22 mouse cellular contexts compared by ENCODE assay signal in genomic region chr10:81513798-81514197, GRCm38 (mm10). TPM values are rescaled to one million over a fixed set of nuclear protein-coding genes. Genes with fewer than 3 reads are reported as not detected.
DNase-seq lines count a peak whose midpoint lies in the region; ATAC-seq and TF ChIP-seq lines count a peak whose summit lies in the region.
"Had no signal": no experiment of that assay in that cellular context is flagged by ENCODE, and none has a peak within 500 bp of the region (broad histone marks: within the 10 kb centered on the region; RNA-seq: fewer than 3 reads in every experiment).

No protein-coding gene starts in this region.

- intact Hi-C loops in heart, adult 2 months (cut with DNase I), result no loop called here
- intact Hi-C loops in heart, postnatal 14 days (cut with DNase I), result no loop called here

- H3K27me3 ChIP-seq in heart, adult 2 months (ENCODE audit: control insufficient read depth, insufficient read depth, low read length), result no peaks in the 10 kb centered on the region
- H3K27me3 ChIP-seq in liver, embryonic 14.5 days (ENCODE audit: control insufficient read depth, insufficient read depth, low read length), result no peaks in the 10 kb centered on the region
- H3K27me3 ChIP-seq in E14TG2a.4 (ENCODE audit: insufficient read depth, low read length), result peaks cover 28% of the 10 kb centered on the region
- H3K27me3 ChIP-seq: hindbrain, embryonic 15.5 days had no signal

- no peaks in the 10 kb centered on the region for H3K79me2 ChIP-seq in heart, adult 2 months (replicated peaks; ENCODE audit: control insufficient read depth, insufficient read depth, low read length)

- no peak overlapping the region for H3K9ac ChIP-seq in heart, adult 2 months (ENCODE audit: low read depth, low read length)
- no peak overlapping the region for H3K9ac ChIP-seq in liver, embryonic 14.5 days (replicated peaks)
- H3K9ac ChIP-seq: embryonic facial prominence, embryonic 15.5 days; heart, embryonic 12.5 days; hindbrain, embryonic 15.5 days had no signal

- no peaks in the 10 kb centered on the region for H3K36me3 ChIP-seq in heart, adult 2 months (ENCODE audit: control insufficient read depth, insufficient read depth, low read length)
- no peaks in the 10 kb centered on the region; the same call in 1 of the 2 replicates for H3K36me3 ChIP-seq in liver, embryonic 14.5 days (replicated peaks; ENCODE audit: control insufficient read depth, insufficient read depth, low read depth)
- no peaks in the 10 kb centered on the region for H3K36me3 ChIP-seq in E14TG2a.4 (ENCODE audit: insufficient read depth, low read length)
- H3K36me3 ChIP-seq: embryonic facial prominence, embryonic 15.5 days; forebrain, embryonic 10.5 days; hindbrain, embryonic 15.5 days had no signal

- DNase-seq in heart, adult 2 months, result no peak
- DNase-seq in heart, postnatal 14 days, result no peak
- no peak for DNase-seq in liver, embryonic 14.5 days (ENCODE audit: low read depth in 3 of 3, low spot score in 3 of 3)
- DNase-seq in liver, result no peak
- peak; percentile 45 for DNase-seq in R1 (ENCODE audit: low read depth, low spot score)
- no peak for DNase-seq in thymus, postnatal 25 days
- no peak for DNase-seq in cerebellum, adult 9-11 months
- DNase-seq: adrenal gland, postnatal 14 days; cerebellum, adult 18-20 months; cerebellum, postnatal 10 days; embryo, embryonic 11 days; gastrocnemius, postnatal 10 days; heart, postnatal 36 days had no signal

- H3K4me1 ChIP-seq in heart, adult 2 months (ENCODE audit: control insufficient read depth, insufficient read depth, low read length), result peaks cover 1% of the 10 kb centered on the region; the same call in 1 of the 2 replicates
- H3K4me1 ChIP-seq in liver, embryonic 14.5 days (replicated peaks; ENCODE audit: control insufficient read depth in 2 of 2, insufficient read depth in 2 of 2, low read length in 1 of 2), result peaks cover 7 to 17% of the 10 kb centered on the region in 2 experiments
- H3K4me1 ChIP-seq in E14TG2a.4 (replicated peaks; ENCODE audit: low read depth, low read length), result peaks cover 54% of the 10 kb centered on the region
- H3K4me1 ChIP-seq: embryonic facial prominence, embryonic 15.5 days; forebrain, embryonic 10.5 days; heart, embryonic 12.5 days; hindbrain, embryonic 15.5 days had no signal

- no peaks in the 10 kb centered on the region for H3K9me3 ChIP-seq in liver, embryonic 14.5 days (ENCODE audit: control insufficient read depth, low read length)
- peaks cover 8% of the 10 kb centered on the region for H3K9me3 ChIP-seq in E14TG2a.4 (ENCODE audit: low read length)
- H3K9me3 ChIP-seq: embryonic facial prominence, embryonic 15.5 days; hindbrain, embryonic 15.5 days had no signal

- no peak for TF ChIP-seq POLR2A in heart, adult 2 months (IDR thresholded peaks at IDR 0.05; ENCODE audit: insufficient read depth, low read depth, low read length)

- no peak for TF ChIP-seq EP300 in heart, adult 2 months (IDR thresholded peaks at IDR 0.05; ENCODE audit: insufficient read depth, low read depth, low read length)
- TF ChIP-seq EP300 in liver, embryonic 14.5 days (IDR thresholded peaks at IDR 0.05; ENCODE audit: low read depth), result no peak

- WGBS in heart, adult 2 months, result 83% methylated on average over 5 of the region's 5 CpGs
- WGBS in liver, embryonic 14.5 days (ENCODE audit: insufficient replicate concordance), result 80% methylated on average over 5 of the region's 5 CpGs

- no peak overlapping the region for H3K4me3 ChIP-seq in heart, adult 2 months
- H3K4me3 ChIP-seq in liver, embryonic 14.5 days (ENCODE audit: insufficient read depth in 1 of 2, low read depth in 2 of 2, low read length in 2 of 2), result no peak overlapping the region
- H3K4me3 ChIP-seq in E14TG2a.4 (replicated peaks; ENCODE audit: low read length), result no peak overlapping the region
- H3K4me3 ChIP-seq: embryonic facial prominence, embryonic 15.5 days; erythroblast, embryonic 14.5 days; forebrain, embryonic 10.5 days; heart, embryonic 12.5 days; hindbrain, embryonic 15.5 days had no signal

- H3K4me2 ChIP-seq in liver, embryonic 14.5 days (ENCODE audit: low read depth), result no peak overlapping the region
- H3K4me2 ChIP-seq: embryonic facial prominence, embryonic 15.5 days; heart, embryonic 12.5 days; hindbrain, embryonic 15.5 days had no signal

- TF ChIP-seq CTCF in heart, adult 2 months (IDR thresholded peaks at IDR 0.05), result peak; percentile 23; the same call in 1 of the 2 replicates
- TF ChIP-seq CTCF in liver, embryonic 14.5 days (IDR thresholded peaks at IDR 0.05; ENCODE audit: low read depth), result peak; percentile 51
- TF ChIP-seq CTCF in E14TG2a.4 (conservative IDR thresholded peaks at IDR 0.05; ENCODE audit: low read length), result peak; percentile 76

- ATAC-seq in liver, embryonic 14.5 days (ENCODE audit: insufficient read depth), result no peak
- ATAC-seq: activated CD4-positive, CD25-positive, alpha-beta regulatory T cell, adult 4 months; forebrain, embryonic 14.5 days; inflammation-experienced regulatory T-cells, adult 6 months had no signal

- H3K27ac ChIP-seq in heart, adult 2 months, result no peak overlapping the region
- no peak overlapping the region for H3K27ac ChIP-seq in liver, embryonic 14.5 days
- H3K27ac ChIP-seq: embryonic facial prominence, embryonic 15.5 days; forebrain, embryonic 10.5 days; hindbrain, embryonic 15.5 days had no signal

RNA-seq across cellular contexts. Expression of gene Gna15, which starts 10.2 kb away (rescaled TPM):
- total RNA-seq in heart, adult 2 months (2021), result 1 to 10 TPM; 1.1 to 1.5 TPM
- 1.1 and 1.2 TPM in 2 replicates for polyA plus RNA-seq in heart, adult 2 months (2012; rRNA removed)
- total RNA-seq in heart, postnatal 14 days (2021), result under 1 TPM; 0.73 to 0.76 TPM
- 4.2 and 4.6 TPM in 2 replicates for polyA plus RNA-seq in liver, embryonic 14.5 days (2012; rRNA removed)
- polyA plus RNA-seq in liver, embryonic 14.5 days (2014; fragmentation: Nextera tagmentation; extraction: Ambion mirVana), result 3.2 and 4.7 TPM in 2 replicates

RNA-seq across cellular contexts. Expression of gene S1pr4, which starts 13.9 kb away (rescaled TPM):
- total RNA-seq in heart, adult 2 months (2021), result 1 to 10 TPM in 1 of 2 experiments, under 1 TPM in 1; 0.81 to 1.1 TPM
- 2.0 and 3.1 TPM in 2 replicates for polyA plus RNA-seq in heart, adult 2 months (2012; rRNA removed)
- 1 to 10 TPM in 1 of 2 experiments, under 1 TPM in 1; 0.96 to 1.2 TPM for total RNA-seq in heart, postnatal 14 days (2021)
- polyA plus RNA-seq in liver, embryonic 14.5 days (2012; rRNA removed), result 1.5 and 1.8 TPM in 2 replicates
- polyA plus RNA-seq in liver, embryonic 14.5 days (2014; fragmentation: Nextera tagmentation; extraction: Ambion mirVana), result 1.4 and 1.5 TPM in 2 replicates

RNA-seq across cellular contexts. Expression of gene Ncln, which starts 17.6 kb away (rescaled TPM):
- 10 to 100 TPM; 68.6 to 74.2 TPM for total RNA-seq in heart, adult 2 months (2021)
- polyA plus RNA-seq in heart, adult 2 months (2012; rRNA removed), result 107 and 116 TPM in 2 replicates
- 10 to 100 TPM; 55.4 to 62.0 TPM for total RNA-seq in heart, postnatal 14 days (2021)
- 55.7 and 71.3 TPM in 2 replicates for polyA plus RNA-seq in liver, embryonic 14.5 days (2012; rRNA removed)
- 23.7 and 29.4 TPM in 2 replicates for polyA plus RNA-seq in liver, embryonic 14.5 days (2014; fragmentation: Nextera tagmentation; extraction: Ambion mirVana)

RNA-seq across cellular contexts. Expression of gene Gna11, which starts 31.2 kb away (rescaled TPM):
- total RNA-seq in heart, adult 2 months (2021), result 10 to 100 TPM; 46.6 to 53.5 TPM
- 68.0 and 81.9 TPM in 2 replicates for polyA plus RNA-seq in heart, adult 2 months (2012; rRNA removed)
- total RNA-seq in heart, postnatal 14 days (2021), result 10 to 100 TPM; 50.6 to 51.6 TPM
- 14.8 and 17.0 TPM in 2 replicates for polyA plus RNA-seq in liver, embryonic 14.5 days (2012; rRNA removed)
- polyA plus RNA-seq in liver, embryonic 14.5 days (2014; fragmentation: Nextera tagmentation; extraction: Ambion mirVana), result 17.3 and 17.4 TPM in 2 replicates

RNA-seq across cellular contexts. Expression of gene Celf5, which starts 31.3 kb away (rescaled TPM):
- total RNA-seq in heart, adult 2 months (2021), result under 1 TPM in 1 of 2 experiments, not detected in 1; 0.16 TPM
- 0.39 and 0.73 TPM in 2 replicates for polyA plus RNA-seq in heart, adult 2 months (2012; rRNA removed)
- total RNA-seq in heart, postnatal 14 days (2021), result under 1 TPM; 0.15 to 0.19 TPM
- 0.02 and 0.32 TPM in 2 replicates for polyA plus RNA-seq in liver, embryonic 14.5 days (2012; rRNA removed)
- polyA plus RNA-seq in liver, embryonic 14.5 days (2014; fragmentation: Nextera tagmentation; extraction: Ambion mirVana), result not detected in 2 replicates
- polyA plus RNA-seq: erythroblast, embryonic 14.5 days had no signal

Comparison
In these comparisons a context has a peak if more than half of its experiments do, and no peak if none do; other contexts are left out.
1. CTCF ChIP-seq: peak in every context shown above with its lines; median percentile 76 in E14TG2a.4; 51 in liver, embryonic 14.5 days; 23 in heart, adult 2 months.